Mouse (Mus musculus): ENCODE data around the gene Scaf1. TPM values are rescaled to one million over a fixed set of nuclear protein-coding genes. Genes with fewer than 3 reads are reported as not detected.
"Not testable (repeated sequence)": the region's sequence is repeated elsewhere in the genome, so short reads cannot be mapped to it uniquely, and the experiment has no call there.

Gene Scaf1
- total RNA-seq, 2 experiments from 2014 or later, result 114 TPM

- no peak for DNase-seq (ENCODE audit: low spot score in 2 of 2)
These were observed 30.7 kb upstream of the Scaf1 start for GRCm38 (mm10) chr7:45046853-45047350.

GRCm38 (mm10) chr7:45045741-45046140 is 29.6 kb upstream of the Scaf1 start:
- DNase-seq (ENCODE audit: low spot score in 2 of 2), result no peak

- no peak for DNase-seq (ENCODE audit: low spot score in 2 of 2)
These were observed 27.1 kb upstream of the Scaf1 start for GRCm38 (mm10) chr7:45043307-45043706.

GRCm38 (mm10) chr7:45040851-45041250 is 24.7 kb upstream of the Scaf1 start:
- DNase-seq (ENCODE audit: low spot score in 2 of 2), result no peak

- DNase-seq (ENCODE audit: low spot score in 2 of 2), result no peak
These were observed 22.2 kb upstream of the Scaf1 start for GRCm38 (mm10) chr7:45038411-45038810.

GRCm38 (mm10) chr7:45037720-45038361 is 21.7 kb upstream of the Scaf1 start:
- no peak for DNase-seq (ENCODE audit: low spot score in 2 of 2)

DNA sequence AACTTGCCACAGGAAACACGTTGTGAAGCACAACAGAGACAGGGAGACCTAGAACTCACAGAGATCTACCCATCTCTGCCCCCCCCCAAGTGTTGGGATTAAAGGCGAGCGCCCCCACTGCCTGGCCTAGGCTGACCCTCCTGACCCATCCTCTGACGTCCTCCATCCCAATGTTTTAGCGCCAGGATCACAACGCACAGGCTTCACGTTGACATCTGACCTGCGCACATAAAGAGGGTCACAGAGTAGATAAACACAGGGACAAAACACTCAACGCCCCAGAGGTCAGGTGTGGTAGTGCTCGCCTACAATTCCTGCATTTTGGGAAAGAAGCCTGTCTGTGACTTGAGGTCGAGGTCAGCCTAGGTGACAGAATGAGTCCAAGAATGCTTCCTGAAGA is 20.5 kb upstream of the Scaf1 start:
- no peak for DNase-seq (ENCODE audit: low spot score in 2 of 2)

DNA sequence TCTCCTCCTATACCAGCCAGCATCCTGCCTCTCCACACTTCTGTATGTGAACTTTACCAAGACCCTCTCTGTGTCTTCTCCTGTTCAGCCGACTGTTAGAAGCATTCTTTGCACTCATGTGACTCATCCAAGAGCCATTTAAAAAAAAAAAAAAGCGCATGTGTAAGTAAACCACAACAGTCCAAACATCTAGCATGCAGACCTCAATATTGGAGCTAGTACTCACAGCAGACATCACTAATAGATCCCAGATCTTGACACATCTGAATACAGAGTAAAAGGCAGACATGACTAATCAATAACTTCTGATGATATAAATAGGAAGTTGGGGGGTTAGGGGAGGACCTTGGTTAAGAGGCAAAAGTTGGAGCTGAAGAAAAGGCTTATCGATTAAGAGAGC is 19.5 kb upstream of the Scaf1 start:
- DNase-seq (ENCODE audit: low spot score in 2 of 2), result no peak

GRCm38 (mm10) chr7:45033722-45034359 is 17.7 kb upstream of the Scaf1 start:
- DNase-seq (ENCODE audit: low spot score in 2 of 2), result no peak

DNA sequence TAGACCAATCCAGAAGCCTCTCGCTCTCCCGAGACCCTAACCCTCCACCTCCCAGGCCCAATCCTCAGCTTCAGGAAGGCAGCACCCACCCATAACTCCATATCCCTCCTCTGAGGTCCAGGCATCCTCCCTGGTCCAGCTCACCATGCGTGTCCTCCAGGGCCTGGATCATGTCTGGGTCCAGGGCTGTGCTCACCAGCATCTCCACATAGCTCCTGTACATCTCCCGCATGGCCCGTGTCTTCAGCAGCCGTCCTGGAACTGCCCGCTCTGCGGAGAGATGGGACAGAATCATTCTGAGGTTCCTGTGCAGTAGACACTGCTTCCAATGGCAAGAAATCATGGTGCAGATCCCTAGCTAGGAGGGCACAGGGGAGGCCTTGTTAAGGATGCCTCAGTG is 14.7 kb upstream of the Scaf1 start:
- no peak for DNase-seq (ENCODE audit: low spot score in 2 of 2)

GRCm38 (mm10) chr7:45029995-45030394 is 13.8 kb upstream of the Scaf1 start:
- no peak for DNase-seq (ENCODE audit: low spot score in 2 of 2)

- DNase-seq (ENCODE audit: low spot score in 2 of 2), result no peak
These were observed 12.2 kb upstream of the Scaf1 start for GRCm38 (mm10) chr7:45028351-45028750.

GRCm38 (mm10) chr7:45027761-45028160 is 11.6 kb upstream of the Scaf1 start:
- DNase-seq (ENCODE audit: low spot score in 2 of 2), result no peak

GRCm38 (mm10) chr7:45026256-45026655 is 10.1 kb upstream of the Scaf1 start:
- no peak for DNase-seq (ENCODE audit: low spot score in 2 of 2)

DNA sequence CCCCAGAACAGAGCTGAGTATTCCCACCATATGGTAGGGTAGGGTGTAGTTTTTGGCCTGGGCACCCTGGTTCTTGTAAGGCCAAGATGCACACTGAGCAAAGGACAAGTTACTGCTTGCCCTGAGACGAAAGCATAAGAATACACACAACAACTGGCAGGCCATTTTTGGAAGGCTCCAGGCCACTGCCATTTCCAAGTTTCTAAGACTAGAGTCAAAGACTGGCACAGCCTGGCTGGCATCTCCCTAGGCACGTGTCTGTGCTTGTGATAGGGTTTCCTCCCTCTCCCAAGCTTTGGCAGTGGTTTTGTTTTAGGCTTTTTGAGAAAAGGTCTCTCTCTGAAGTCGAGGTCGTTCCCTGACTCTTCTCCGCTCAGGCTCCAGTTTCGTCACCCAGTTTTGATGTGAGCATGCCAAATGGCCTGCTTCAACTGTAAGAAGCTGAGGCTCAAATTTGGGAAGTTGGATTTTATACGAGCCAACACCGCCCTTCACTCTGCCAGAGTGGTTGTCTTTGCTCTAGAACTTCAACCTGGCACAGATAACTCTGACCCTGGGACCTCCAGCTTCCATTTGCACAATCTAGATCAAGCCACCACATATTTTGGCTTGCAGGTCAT is 9.5 kb upstream of the Scaf1 start:
- no peak for DNase-seq (ENCODE audit: low spot score in 2 of 2)

- DNase-seq (ENCODE audit: low spot score in 2 of 2), result no peak
These were observed 8.4 kb upstream of the Scaf1 start for GRCm38 (mm10) chr7:45024281-45025248.

GRCm38 (mm10) chr7:45023711-45024110 is 7.5 kb upstream of the Scaf1 start:
- not testable (repeated sequence) for DNase-seq (ENCODE audit: low spot score in 2 of 2)

GRCm38 (mm10) chr7:45020225-45020624 is 4.1 kb upstream of the Scaf1 start:
- no peak for DNase-seq (ENCODE audit: low spot score in 2 of 2)

GRCm38 (mm10) chr7:45019031-45019571 is 2.9 kb upstream of the Scaf1 start:
- DNase-seq (ENCODE audit: low spot score in 2 of 2), result no peak

GRCm38 (mm10) chr7:45017242-45018061 is 1.3 kb upstream of the Scaf1 start, which contains the start of gene Rras:
TSS of gene Rras (plus strand) at chr7:45017961.
- DNase-seq (ENCODE audit: low spot score in 2 of 2), result peak; percentile 59 to 80

Measured in adrenal gland, postnatal 4 days (tissue).